Mouse (Mus musculus): ENCODE data around the gene Srebf1. TPM values are rescaled to one million over a fixed set of nuclear protein-coding genes. Genes with fewer than 3 reads are reported as not detected.

Srebf1 gene
- polyA plus RNA-seq, 1 experiment from 2014 or later, result 44.2 TPM

GRCm38 (mm10) chr11:60202710-60203638 is 19.4 kb downstream of the Srebf1 start:
- Histone ChIP-seq H3K4me3 (replicated peaks) (no peak overlapping the region), H3K27ac (replicated peaks) (peak overlapping the region; percentile 46), H3K36me3 (peaks cover 63% of the 10 kb centered on the region), H3K27me3 (replicated peaks) (no peaks in the 10 kb centered on the region), H3K9me3 (replicated peaks) (no peaks in the 10 kb centered on the region), H3K9ac (replicated peaks) (peak overlapping the region; percentile 20; the same call in 1 of the 2 replicates), H3K4me1 (peaks cover 59% of the 10 kb centered on the region), H3K4me2 (no peak overlapping the region)
- 71% methylated on average over 26 of the region's 26 CpGs for WGBS
- ATAC-seq (ENCODE audit: low FRiP score), result no peak

DNA sequence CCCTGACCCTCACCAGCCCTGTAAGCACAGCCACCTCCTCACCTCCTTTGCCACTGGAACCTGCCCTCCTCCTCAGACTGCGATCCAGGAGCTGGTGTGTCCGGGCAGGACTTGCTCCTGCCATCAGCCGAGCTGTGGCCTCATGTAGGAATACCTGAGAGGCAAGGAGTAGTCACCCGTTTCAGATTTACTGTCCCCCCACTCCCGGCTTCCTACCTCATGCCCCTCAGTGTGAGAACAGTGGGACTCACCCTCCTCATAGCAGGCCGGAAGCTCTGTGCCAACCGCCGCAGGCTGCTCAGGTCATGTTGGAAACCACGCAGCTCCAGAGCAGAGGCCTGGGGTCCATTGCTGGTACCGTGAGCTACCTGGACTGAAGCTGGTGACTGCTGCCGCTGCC is 22.0 kb downstream of the Srebf1 start:
- 0 out of 2 replicates have a peak, but pooled peaks have one; percentile 1 for ATAC-seq (ENCODE audit: low FRiP score)
- Histone ChIP-seq H3K4me3 (replicated peaks) (no peak overlapping the region), H3K36me3 (peaks cover 66% of the 10 kb centered on the region), H3K4me2 (no peak overlapping the region), H3K4me1 (peaks cover 35% of the 10 kb centered on the region), H3K27me3 (replicated peaks) (no peaks in the 10 kb centered on the region), H3K27ac (replicated peaks) (peak overlapping the region; percentile 81), H3K9ac (replicated peaks) (peak overlapping the region; percentile 30; the same call in 1 of the 2 replicates), H3K9me3 (replicated peaks) (no peaks in the 10 kb centered on the region)
- 87% methylated on average over 11 of the region's 11 CpGs for WGBS

DNA sequence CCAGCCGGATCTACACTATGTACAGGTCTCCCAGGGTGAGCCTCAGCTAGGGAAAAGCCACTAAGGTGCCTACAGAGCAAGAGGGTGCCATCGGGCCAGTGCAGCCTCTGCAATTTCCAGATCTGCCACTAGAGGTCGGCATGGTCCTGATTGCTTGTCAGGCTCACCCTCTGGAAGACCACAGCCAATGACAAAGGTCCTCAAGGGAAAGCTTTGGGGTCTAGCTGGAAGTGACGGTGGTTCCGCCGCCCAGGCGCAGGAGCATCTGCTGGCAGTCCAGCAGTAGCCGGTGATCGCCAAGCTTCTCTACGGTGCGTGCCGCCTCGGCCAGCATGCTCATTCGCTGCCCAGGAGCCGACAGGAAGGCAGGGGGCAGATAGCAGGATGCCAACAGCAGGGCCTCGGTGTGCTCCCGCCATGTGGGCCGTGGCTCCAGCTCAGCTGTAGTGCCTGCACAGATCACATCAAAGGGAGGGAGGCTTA is 22.6 kb downstream of the Srebf1 start:
- H3K27me3 ChIP-seq (replicated peaks), result no peaks in the 10 kb centered on the region
- peak overlapping the region; percentile 81 for H3K27ac ChIP-seq (replicated peaks)
- H3K4me2 ChIP-seq, result peak overlapping the region; percentile 44
- 0 out of 2 replicates have a peak overlapping the region, but pooled peaks have one; percentile 5 for H3K4me3 ChIP-seq (replicated peaks)
- peak; percentile 53; the same call in 1 of the 2 replicates for ATAC-seq (ENCODE audit: low FRiP score)
- peaks cover 35% of the 10 kb centered on the region for H3K4me1 ChIP-seq
- peaks cover 67% of the 10 kb centered on the region for H3K36me3 ChIP-seq
- H3K9ac ChIP-seq (replicated peaks), result peak overlapping the region; percentile 30
- no peaks in the 10 kb centered on the region for H3K9me3 ChIP-seq (replicated peaks)
- 7% methylated on average over 18 of the region's 18 CpGs for WGBS

DNA sequence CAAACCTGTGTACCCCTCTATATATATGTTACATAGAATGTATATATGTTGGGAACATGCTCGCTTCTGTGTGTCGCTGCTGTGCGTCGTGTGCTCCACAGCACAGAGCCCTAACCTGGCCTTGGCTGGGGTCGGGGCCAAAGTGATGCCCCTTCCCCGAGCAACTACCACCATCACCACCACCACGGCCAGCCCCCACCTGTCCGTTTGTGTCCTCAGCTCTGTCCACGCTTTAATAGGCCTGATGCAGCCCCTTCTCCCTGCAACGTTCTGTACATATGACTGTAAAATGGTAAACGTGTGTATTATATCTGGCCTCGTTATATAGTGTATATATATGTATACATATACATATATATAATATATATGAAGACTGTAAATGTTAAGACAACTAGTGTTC is 23.7 kb downstream of the Srebf1 start:
- no peak for ATAC-seq (ENCODE audit: low FRiP score)
- Histone ChIP-seq H3K4me2 (no peak overlapping the region), H3K9me3 (replicated peaks) (no peaks in the 10 kb centered on the region), H3K36me3 (peaks cover 69% of the 10 kb centered on the region), H3K27me3 (replicated peaks) (no peaks in the 10 kb centered on the region), H3K4me3 (replicated peaks) (no peak overlapping the region), H3K27ac (replicated peaks) (peak overlapping the region; percentile 43; the same call in 1 of the 2 replicates), H3K4me1 (peaks cover 31% of the 10 kb centered on the region), H3K9ac (replicated peaks) (no peak overlapping the region)
- 87% methylated on average over 12 of the region's 12 CpGs for WGBS

GRCm38 (mm10) chr11:60197998-60198619 is 24.3 kb downstream of the Srebf1 start:
- WGBS, result 80% methylated on average over 24 of the region's 24 CpGs
- H3K36me3 ChIP-seq, result peaks cover 68% of the 10 kb centered on the region
- peak overlapping the region; percentile 43 for H3K27ac ChIP-seq (replicated peaks)
- H3K4me2 ChIP-seq, result no peak overlapping the region
- H3K9ac ChIP-seq (replicated peaks), result no peak overlapping the region
- H3K27me3 ChIP-seq (replicated peaks), result no peaks in the 10 kb centered on the region
- H3K9me3 ChIP-seq (replicated peaks), result no peaks in the 10 kb centered on the region
- ATAC-seq (ENCODE audit: low FRiP score), result no peak
- peaks cover 25% of the 10 kb centered on the region for H3K4me1 ChIP-seq
- no peak overlapping the region for H3K4me3 ChIP-seq (replicated peaks)

DNA sequence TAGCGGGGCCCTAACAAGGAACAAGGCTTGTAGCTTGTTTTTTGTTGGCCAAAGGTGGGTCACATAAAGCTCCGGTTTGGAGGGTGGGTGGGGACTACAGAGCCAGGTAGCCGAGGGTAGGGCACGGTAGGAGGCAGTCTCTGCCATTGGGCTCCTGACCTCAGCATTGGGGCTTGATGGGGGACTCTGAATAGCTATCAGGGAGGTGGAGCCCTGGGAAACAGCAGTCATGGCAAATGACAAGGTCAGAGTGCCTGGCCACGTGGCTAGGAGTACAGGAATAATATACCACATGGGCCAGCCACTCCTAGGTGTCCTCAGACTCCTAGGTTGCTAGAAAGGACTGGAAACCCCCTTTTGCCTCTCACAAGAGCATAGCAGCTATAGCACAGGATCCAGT is 26.0 kb downstream of the Srebf1 start:
- no peak overlapping the region for H3K4me3 ChIP-seq (replicated peaks)
- WGBS, result 86% methylated on average over 5 of the region's 5 CpGs
- peaks cover 16% of the 10 kb centered on the region for H3K4me1 ChIP-seq
- H3K36me3 ChIP-seq, result peaks cover 65% of the 10 kb centered on the region
- no peaks in the 10 kb centered on the region for H3K9me3 ChIP-seq (replicated peaks)
- no peaks in the 10 kb centered on the region for H3K27me3 ChIP-seq (replicated peaks)
- H3K9ac ChIP-seq (replicated peaks), result no peak overlapping the region
- H3K4me2 ChIP-seq, result no peak overlapping the region
- no peak for ATAC-seq (ENCODE audit: low FRiP score)
- no peak overlapping the region; the same call in 1 of the 2 replicates for H3K27ac ChIP-seq (replicated peaks)

DNA sequence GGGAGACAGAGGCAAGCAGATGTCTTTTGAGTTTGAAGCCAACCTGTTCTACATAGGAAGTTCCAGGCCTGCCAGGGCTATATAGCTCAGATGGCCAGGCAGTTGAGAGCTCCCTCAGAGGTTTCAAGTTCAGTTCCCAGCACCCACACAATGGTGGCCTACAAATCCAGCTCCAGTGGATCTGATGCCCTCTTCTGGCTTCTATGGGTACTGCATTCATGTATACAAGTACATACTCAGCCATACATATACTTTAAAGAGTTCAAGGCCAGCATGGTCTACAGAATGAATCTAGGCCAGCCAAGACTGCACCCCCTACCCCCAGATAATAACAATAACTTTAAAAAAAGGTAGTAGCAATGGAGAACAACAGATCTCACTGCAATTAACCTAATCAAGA is 27.3 kb downstream of the Srebf1 start:
- Histone ChIP-seq H3K9me3 (replicated peaks) (no peaks in the 10 kb centered on the region), H3K4me1 (peaks cover 6% of the 10 kb centered on the region), H3K4me2 (no peak overlapping the region), H3K27ac (replicated peaks) (no peak overlapping the region), H3K36me3 (peaks cover 69% of the 10 kb centered on the region), H3K4me3 (replicated peaks) (no peak overlapping the region), H3K9ac (replicated peaks) (no peak overlapping the region), H3K27me3 (replicated peaks) (no peaks in the 10 kb centered on the region)
- ATAC-seq (ENCODE audit: low FRiP score), result no peak

DNA sequence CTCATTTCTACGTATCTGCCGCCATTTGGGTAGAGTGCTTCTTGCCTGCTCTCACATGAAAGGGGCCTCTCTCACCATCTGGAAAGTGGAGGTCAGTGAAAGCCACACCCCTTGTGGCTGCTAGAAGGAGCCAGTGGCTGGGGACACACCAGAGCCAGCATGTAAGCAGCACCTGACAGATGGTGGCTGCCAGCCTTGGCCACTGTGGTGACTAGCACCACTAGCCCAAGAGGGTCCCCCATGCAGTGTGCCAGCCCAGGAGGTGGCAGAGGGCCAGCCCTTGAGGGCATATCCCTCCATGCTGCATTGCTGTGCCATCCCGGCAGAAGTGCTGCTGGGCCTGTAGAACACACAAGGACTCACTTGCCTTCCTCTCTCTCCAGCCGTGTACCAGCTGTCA is 28.8 kb downstream of the Srebf1 start:
- Histone ChIP-seq H3K27ac (replicated peaks) (0 out of 2 replicates have a peak overlapping the region, but pooled peaks have one; percentile 28), H3K36me3 (peaks cover 79% of the 10 kb centered on the region), H3K4me2 (no peak overlapping the region), H3K27me3 (replicated peaks) (no peaks in the 10 kb centered on the region), H3K9ac (replicated peaks) (no peak overlapping the region), H3K4me3 (replicated peaks) (no peak overlapping the region), H3K9me3 (replicated peaks) (no peaks in the 10 kb centered on the region), H3K4me1 (0 out of 2 replicates have a peak, but pooled peaks cover 5% of the 10 kb centered on the region)
- WGBS, result 58% methylated on average over 4 of the region's 4 CpGs
- no peak for ATAC-seq (ENCODE audit: low FRiP score)

DNA sequence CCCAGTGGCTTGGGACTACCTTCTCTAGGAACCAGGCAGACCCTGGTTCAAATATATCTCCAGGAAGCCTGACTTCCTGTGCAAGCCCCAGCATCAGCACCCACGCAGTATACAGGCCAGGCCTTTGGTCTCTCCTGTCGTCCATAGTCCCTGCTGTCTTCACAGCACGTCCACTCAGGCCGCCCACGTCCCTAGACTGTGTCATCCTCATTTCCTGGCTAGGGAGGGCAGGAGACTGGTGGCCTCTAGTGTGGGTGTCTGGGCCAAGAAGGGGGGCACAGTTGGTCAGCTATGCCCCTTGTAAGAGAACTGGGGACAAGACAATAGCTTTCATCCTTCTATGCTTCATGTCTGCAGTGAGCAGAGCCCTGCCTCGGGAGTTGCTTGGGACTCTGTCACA is 29.8 kb downstream of the Srebf1 start:
- Histone ChIP-seq H3K36me3 (peaks cover 79% of the 10 kb centered on the region), H3K4me1 (0 out of 2 replicates have a peak, but pooled peaks cover 5% of the 10 kb centered on the region), H3K27me3 (replicated peaks) (no peaks in the 10 kb centered on the region), H3K4me2 (no peak overlapping the region), H3K27ac (replicated peaks) (0 out of 2 replicates have a peak overlapping the region, but pooled peaks have one; percentile 5), H3K4me3 (replicated peaks) (no peak overlapping the region), H3K9me3 (replicated peaks) (no peaks in the 10 kb centered on the region), H3K9ac (replicated peaks) (no peak overlapping the region)
- WGBS, result 85% methylated on average over 6 of the region's 6 CpGs
- ATAC-seq (ENCODE audit: low FRiP score), result no peak

- no peaks in the 10 kb centered on the region for H3K27me3 ChIP-seq (replicated peaks)
- H3K9me3 ChIP-seq (replicated peaks), result no peaks in the 10 kb centered on the region
- H3K4me3 ChIP-seq (replicated peaks), result no peak overlapping the region
- H3K4me2 ChIP-seq, result no peak overlapping the region
- 93% methylated on average over 17 of the region's 17 CpGs for WGBS
- no peak overlapping the region for H3K9ac ChIP-seq (replicated peaks)
- no peak for ATAC-seq (ENCODE audit: low FRiP score)
- H3K4me1 ChIP-seq, result peaks cover 27% of the 10 kb centered on the region
- H3K27ac ChIP-seq (replicated peaks), result no peak overlapping the region
- peaks cover 88% of the 10 kb centered on the region for H3K36me3 ChIP-seq
Observed at GRCm38 (mm10) chr11:60190055-60190641, 32.2 kb downstream of the Srebf1 start.

- Histone ChIP-seq H3K4me2 (no peak overlapping the region), H3K27me3 (replicated peaks) (no peaks in the 10 kb centered on the region), H3K9ac (replicated peaks) (no peak overlapping the region), H3K4me1 (peaks cover 33% of the 10 kb centered on the region), H3K9me3 (replicated peaks) (no peaks in the 10 kb centered on the region), H3K4me3 (replicated peaks) (no peak overlapping the region), H3K27ac (replicated peaks) (peak overlapping the region; percentile 8), H3K36me3 (peaks cover 83% of the 10 kb centered on the region)
- no peak for ATAC-seq (ENCODE audit: low FRiP score)
- WGBS, result 80% methylated on average over 21 of the region's 21 CpGs
Observed at GRCm38 (mm10) chr11:60189501-60190040, 32.8 kb downstream of the Srebf1 start.

Measured in neural tube, embryonic 15.5 days (tissue).